Mouse (Mus musculus): ENCODE measurements around the gene Ephb1. TPM values are rescaled to one million over a fixed set of nuclear protein-coding genes. Genes with fewer than 3 reads are reported as not detected.

Ephb1 gene
- polyA plus RNA-seq, 1 experiment from 2014 or later: 6.5 TPM

DNA sequence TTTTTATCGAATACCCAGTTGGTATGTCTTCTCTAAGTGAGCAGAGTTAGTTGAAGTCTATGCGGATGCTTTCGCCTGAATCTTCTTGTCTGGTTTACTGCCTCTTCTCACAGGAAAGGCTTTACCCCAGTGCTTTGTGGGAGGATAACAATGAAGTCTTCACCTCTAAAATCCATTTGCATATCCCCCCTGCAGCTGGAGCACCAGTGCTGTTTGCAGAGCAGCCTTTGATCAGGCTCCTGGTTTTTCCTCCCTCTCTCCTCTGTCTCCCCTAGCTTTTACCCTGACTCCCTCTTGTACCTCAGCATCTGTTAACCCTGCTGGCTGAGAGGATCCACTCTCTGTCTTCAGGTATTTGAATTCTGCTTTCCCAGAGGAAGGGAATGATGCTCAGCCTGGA is 404.4 kb downstream of the Ephb1 start:
- no peak overlapping the region for H3K4me2 ChIP-seq (replicated peaks)
- H3K27ac ChIP-seq: no peak overlapping the region
- H3K4me1 ChIP-seq: no peaks in the 10 kb centered on the region
- no peaks in the 10 kb centered on the region for H3K9me3 ChIP-seq
- no peak overlapping the region for H3K9ac ChIP-seq
- 33% methylated on average over 3 of the region's 3 CpGs for WGBS
- H3K36me3 ChIP-seq: no peaks in the 10 kb centered on the region
- no peaks in the 10 kb centered on the region for H3K27me3 ChIP-seq
- no peak for ATAC-seq (ENCODE audit: insufficient number of reproducible peaks, insufficient read depth, low FRiP score, low TSS enrichment)
- no peak overlapping the region for H3K4me3 ChIP-seq

- no peak overlapping the region for H3K4me2 ChIP-seq (replicated peaks)
- no peaks in the 10 kb centered on the region for H3K36me3 ChIP-seq
- no peak overlapping the region for H3K27ac ChIP-seq
- ATAC-seq (ENCODE audit: insufficient number of reproducible peaks, insufficient read depth, low FRiP score, low TSS enrichment): no peak
- no peak overlapping the region for H3K9ac ChIP-seq
- no peak overlapping the region for H3K4me3 ChIP-seq
- no peaks in the 10 kb centered on the region for H3K4me1 ChIP-seq
- WGBS: 87% methylated on average over 4 of the region's 4 CpGs
- H3K27me3 ChIP-seq: no peaks in the 10 kb centered on the region
- H3K9me3 ChIP-seq: no peaks in the 10 kb centered on the region
Measured at GRCm38 (mm10) chr9:101945814-101946213, 408.7 kb downstream of the Ephb1 start.

GRCm38 (mm10) chr9:101945326-101945725 is 409.2 kb downstream of the Ephb1 start:
- H3K36me3 ChIP-seq: no peaks in the 10 kb centered on the region
- no peak overlapping the region for H3K27ac ChIP-seq
- H3K27me3 ChIP-seq: no peaks in the 10 kb centered on the region
- no peak overlapping the region for H3K4me3 ChIP-seq
- ATAC-seq (ENCODE audit: insufficient number of reproducible peaks, insufficient read depth, low FRiP score, low TSS enrichment): no peak
- 64% methylated on average over 7 of the region's 7 CpGs for WGBS
- H3K4me1 ChIP-seq: no peaks in the 10 kb centered on the region
- no peak overlapping the region for H3K9ac ChIP-seq
- H3K4me2 ChIP-seq (replicated peaks): no peak overlapping the region
- no peaks in the 10 kb centered on the region for H3K9me3 ChIP-seq

- no peaks in the 10 kb centered on the region for H3K27me3 ChIP-seq
- H3K27ac ChIP-seq: no peak overlapping the region
- H3K9ac ChIP-seq: no peak overlapping the region
- no peaks in the 10 kb centered on the region for H3K4me1 ChIP-seq
- no peaks in the 10 kb centered on the region for H3K36me3 ChIP-seq
- no peaks in the 10 kb centered on the region for H3K9me3 ChIP-seq
- H3K4me3 ChIP-seq: no peak overlapping the region
- no peak overlapping the region for H3K4me2 ChIP-seq (replicated peaks)
- ATAC-seq (ENCODE audit: insufficient number of reproducible peaks, insufficient read depth, low FRiP score, low TSS enrichment): no peak
- 88% methylated on average over 9 of the region's 9 CpGs for WGBS
Measured at GRCm38 (mm10) chr9:101942058-101942669, 412.3 kb downstream of the Ephb1 start.

GRCm38 (mm10) chr9:101940182-101940581 is 414.3 kb downstream of the Ephb1 start:
- Histone ChIP-seq H3K27ac (no peak overlapping the region), H3K36me3 (no peaks in the 10 kb centered on the region), H3K4me3 (no peak overlapping the region), H3K4me2 (replicated peaks) (no peak overlapping the region), H3K9ac (no peak overlapping the region), H3K4me1 (no peaks in the 10 kb centered on the region), H3K9me3 (no peaks in the 10 kb centered on the region), H3K27me3 (no peaks in the 10 kb centered on the region)
- WGBS: 73% methylated on average over 3 of the region's 3 CpGs
- ATAC-seq (ENCODE audit: insufficient number of reproducible peaks, insufficient read depth, low FRiP score, low TSS enrichment): no peak

- 86% methylated on average over 5 of the region's 5 CpGs for WGBS
- no peaks in the 10 kb centered on the region for H3K4me1 ChIP-seq
- H3K36me3 ChIP-seq: no peaks in the 10 kb centered on the region
- no peaks in the 10 kb centered on the region for H3K27me3 ChIP-seq
- ATAC-seq (ENCODE audit: insufficient number of reproducible peaks, insufficient read depth, low FRiP score, low TSS enrichment): no peak
- H3K9ac ChIP-seq: no peak overlapping the region
- no peak overlapping the region for H3K4me3 ChIP-seq
- H3K9me3 ChIP-seq: no peaks in the 10 kb centered on the region
- H3K4me2 ChIP-seq (replicated peaks): no peak overlapping the region
- H3K27ac ChIP-seq: no peak overlapping the region
Measured at GRCm38 (mm10) chr9:101939006-101939405, 415.5 kb downstream of the Ephb1 start.

GRCm38 (mm10) chr9:101938066-101938465 is 416.4 kb downstream of the Ephb1 start:
- ATAC-seq (ENCODE audit: insufficient number of reproducible peaks, insufficient read depth, low FRiP score, low TSS enrichment): no peak
- no peaks in the 10 kb centered on the region for H3K9me3 ChIP-seq
- 78% methylated on average over 4 of the region's 4 CpGs for WGBS
- no peak overlapping the region for H3K9ac ChIP-seq
- H3K27me3 ChIP-seq: no peaks in the 10 kb centered on the region
- no peak overlapping the region for H3K4me3 ChIP-seq
- H3K4me2 ChIP-seq (replicated peaks): no peak overlapping the region
- H3K4me1 ChIP-seq: no peaks in the 10 kb centered on the region
- no peaks in the 10 kb centered on the region for H3K36me3 ChIP-seq
- no peak overlapping the region for H3K27ac ChIP-seq

GRCm38 (mm10) chr9:101934887-101935286 is 419.6 kb downstream of the Ephb1 start:
- Histone ChIP-seq H3K36me3 (no peaks in the 10 kb centered on the region), H3K9me3 (no peaks in the 10 kb centered on the region), H3K4me3 (no peak overlapping the region), H3K9ac (no peak overlapping the region), H3K27me3 (no peaks in the 10 kb centered on the region), H3K4me2 (replicated peaks) (no peak overlapping the region), H3K4me1 (no peaks in the 10 kb centered on the region), H3K27ac (no peak overlapping the region)
- no peak for ATAC-seq (ENCODE audit: insufficient number of reproducible peaks, insufficient read depth, low FRiP score, low TSS enrichment)
- 70% methylated on average over 8 of the region's 8 CpGs for WGBS

GRCm38 (mm10) chr9:101933946-101934573 is 420.4 kb downstream of the Ephb1 start:
- Histone ChIP-seq H3K4me1 (no peaks in the 10 kb centered on the region), H3K27ac (no peak overlapping the region), H3K9ac (no peak overlapping the region), H3K36me3 (no peaks in the 10 kb centered on the region), H3K9me3 (no peaks in the 10 kb centered on the region), H3K27me3 (no peaks in the 10 kb centered on the region), H3K4me3 (no peak overlapping the region), H3K4me2 (replicated peaks) (no peak overlapping the region)
- no peak for ATAC-seq (ENCODE audit: insufficient number of reproducible peaks, insufficient read depth, low FRiP score, low TSS enrichment)
- WGBS: 59% methylated on average over 8 of the region's 8 CpGs

DNA sequence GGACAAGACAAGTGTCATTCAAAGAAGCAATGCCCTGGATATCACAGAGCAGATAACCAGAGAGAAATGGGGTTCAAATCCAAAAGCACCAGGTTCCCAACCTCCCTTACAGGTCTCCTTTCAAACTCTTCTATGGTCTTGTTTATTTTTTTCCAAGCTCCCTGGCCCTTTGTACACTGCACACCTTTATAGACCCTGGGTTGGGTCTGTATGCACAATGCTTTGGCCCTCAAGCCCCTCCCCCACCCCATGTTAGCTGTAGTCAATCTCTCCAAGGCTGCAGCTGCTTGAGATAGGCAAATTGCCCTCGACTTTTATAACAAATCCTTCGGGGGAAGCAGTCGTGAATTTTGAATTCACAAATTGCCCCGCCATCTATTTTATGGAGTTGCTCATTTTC is 429.7 kb downstream of the Ephb1 start:
- 63% methylated on average over 4 of the region's 4 CpGs for WGBS
- ATAC-seq (ENCODE audit: insufficient number of reproducible peaks, insufficient read depth, low FRiP score, low TSS enrichment): no peak

GRCm38 (mm10) chr9:101922846-101923245 is 431.6 kb downstream of the Ephb1 start:
- Histone ChIP-seq H3K9ac (no peak overlapping the region), H3K36me3 (no peaks in the 10 kb centered on the region), H3K4me1 (no peaks in the 10 kb centered on the region; the same call in 1 of the 2 replicates), H3K4me2 (replicated peaks) (no peak overlapping the region), H3K4me3 (no peak overlapping the region), H3K27me3 (no peaks in the 10 kb centered on the region), H3K9me3 (no peaks in the 10 kb centered on the region), H3K27ac (no peak overlapping the region)
- 81% methylated on average over 4 of the region's 4 CpGs for WGBS
- no peak for ATAC-seq (ENCODE audit: insufficient number of reproducible peaks, insufficient read depth, low FRiP score, low TSS enrichment)

More for the DNA sequence above, 429.7 kb downstream of the Ephb1 start:
- Histone ChIP-seq H3K4me1 (no peaks in the 10 kb centered on the region; the same call in 1 of the 2 replicates), H3K36me3 (no peaks in the 10 kb centered on the region), H3K4me2 (replicated peaks) (no peak overlapping the region), H3K27me3 (no peaks in the 10 kb centered on the region), H3K27ac (no peak overlapping the region), H3K9ac (no peak overlapping the region), H3K4me3 (no peak overlapping the region), H3K9me3 (no peaks in the 10 kb centered on the region)

- Histone ChIP-seq H3K27ac (no peak overlapping the region), H3K27me3 (no peaks in the 10 kb centered on the region), H3K36me3 (no peaks in the 10 kb centered on the region), H3K4me1 (no peaks in the 10 kb centered on the region), H3K4me2 (replicated peaks) (no peak overlapping the region), H3K4me3 (no peak overlapping the region), H3K9me3 (no peaks in the 10 kb centered on the region), H3K9ac (no peak overlapping the region)
- 87% methylated on average over 5 of the region's 5 CpGs for WGBS
- no peak for ATAC-seq (ENCODE audit: insufficient number of reproducible peaks, insufficient read depth, low FRiP score, low TSS enrichment)
Measured at GRCm38 (mm10) chr9:101919324-101919723, 435.2 kb downstream of the Ephb1 start.

Measured in embryonic facial prominence, embryonic 12.5 days (tissue).